Mouse (Mus musculus): ENCODE data around the gene Musk. TPM values are rescaled to one million over a fixed set of nuclear protein-coding genes. Genes with fewer than 3 reads are reported as not detected.
A peak's percentile ranks its signal among the peaks of the same experiment; 100 is the strongest.

Gene Musk
- polyA plus RNA-seq, 1 experiment from 2014 or later = not detected

DNA sequence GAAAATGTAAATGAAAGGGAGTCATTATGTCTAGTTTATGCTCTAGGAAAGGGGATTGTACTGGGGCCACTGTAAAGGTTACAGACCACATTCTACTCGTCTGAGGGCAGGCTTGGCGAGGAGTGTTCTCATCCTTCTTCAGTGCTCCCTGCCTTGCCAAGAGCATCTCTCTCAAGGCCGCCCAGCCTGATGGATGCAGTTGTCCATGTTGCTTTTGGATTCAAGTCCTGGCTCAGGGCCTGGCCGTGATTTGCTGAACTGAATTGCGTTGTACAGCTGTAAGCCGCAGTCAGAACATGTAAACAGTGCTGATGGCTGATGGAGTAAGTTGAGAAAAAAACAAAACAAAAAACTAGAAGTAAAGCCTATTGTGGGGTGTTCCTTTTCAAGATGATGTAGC is 7.4 kb upstream of the Musk start:
- Histone ChIP-seq H3K9me3 (replicated peaks) (no peaks in the 10 kb centered on the region), H3K4me1 (replicated peaks) (no peaks in the 10 kb centered on the region), H3K9ac (no peak overlapping the region), H3K4me2 (no peak overlapping the region), H3K4me3 (no peak overlapping the region), H3K27me3 (no peaks in the 10 kb centered on the region), H3K36me3 (no peaks in the 10 kb centered on the region), H3K27ac (no peak overlapping the region)
- no peak for ATAC-seq (replicated peaks; ENCODE audit: insufficient number of reproducible peaks, insufficient read depth, low FRiP score, low read depth)
- 66% methylated on average over 6 of the region's 6 CpGs for WGBS

DNA sequence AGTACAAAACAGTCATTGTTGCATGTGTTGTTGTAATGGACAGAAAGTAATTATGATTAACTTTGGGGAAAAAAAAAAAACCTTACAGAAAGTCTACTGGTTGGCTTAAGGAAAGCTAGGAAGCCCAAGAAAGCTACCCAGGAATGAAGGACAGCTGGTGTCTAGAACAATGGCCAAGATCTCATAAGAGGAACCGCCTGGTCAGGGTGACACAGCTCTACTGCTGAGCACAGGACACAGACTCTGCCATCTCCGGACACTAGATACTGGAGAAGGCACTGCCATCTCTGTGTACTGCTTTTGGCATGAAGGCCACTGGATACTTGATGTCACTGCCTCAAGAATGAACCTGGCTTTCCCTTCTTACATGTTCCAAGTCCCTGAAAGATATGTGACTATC is 5.6 kb upstream of the Musk start:
- no peak overlapping the region for H3K9ac ChIP-seq
- H3K4me2 ChIP-seq = no peak overlapping the region
- WGBS = 82% methylated on average over 2 of the region's 2 CpGs
- H3K27ac ChIP-seq = no peak overlapping the region
- no peaks in the 10 kb centered on the region for H3K9me3 ChIP-seq (replicated peaks)
- no peak overlapping the region for H3K4me3 ChIP-seq
- no peak for ATAC-seq (replicated peaks; ENCODE audit: insufficient number of reproducible peaks, insufficient read depth, low FRiP score, low read depth)
- no peaks in the 10 kb centered on the region for H3K36me3 ChIP-seq
- no peaks in the 10 kb centered on the region for H3K27me3 ChIP-seq
- H3K4me1 ChIP-seq (replicated peaks) = no peaks in the 10 kb centered on the region

DNA sequence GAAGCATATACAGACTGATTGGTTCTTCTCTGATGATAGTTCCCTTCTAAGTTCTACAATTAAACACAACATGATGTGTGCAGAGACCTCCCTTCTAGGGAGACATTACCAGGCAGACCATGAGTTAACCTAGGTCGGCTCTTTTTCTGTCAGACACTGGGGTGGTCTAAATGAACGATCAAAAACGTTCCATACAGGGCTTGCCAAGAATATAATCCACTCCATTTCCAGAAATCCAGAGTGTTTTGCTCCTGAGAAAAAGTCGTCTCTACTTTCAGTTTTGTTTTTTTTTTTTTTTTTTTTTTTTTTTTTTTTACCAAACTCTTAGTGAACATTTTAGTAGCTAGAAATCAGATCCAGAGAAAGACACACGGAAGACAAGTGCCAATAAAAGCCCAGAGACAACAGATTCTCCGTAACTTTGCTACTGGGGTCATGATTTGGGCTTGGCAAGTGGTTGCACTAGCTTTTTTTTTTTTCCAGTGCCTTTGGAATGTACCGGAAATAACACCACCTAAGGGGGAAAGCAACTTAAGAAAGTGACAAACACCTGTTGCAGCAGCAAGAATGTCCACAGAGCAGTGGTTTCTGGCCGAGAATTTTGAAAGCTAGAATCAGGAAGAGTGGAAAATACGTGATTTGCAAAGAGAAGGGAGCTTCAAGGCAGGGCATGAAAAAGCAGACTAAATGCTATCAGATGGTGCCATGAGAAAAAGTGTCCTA is 769 bp downstream of the Musk start:
- WGBS = 49% methylated on average over 9 of the region's 9 CpGs
- ATAC-seq (replicated peaks; ENCODE audit: insufficient number of reproducible peaks, insufficient read depth, low FRiP score, low read depth) = no peak
- Histone ChIP-seq H3K4me3 (no peak overlapping the region), H3K9me3 (replicated peaks) (no peaks in the 10 kb centered on the region), H3K9ac (no peak overlapping the region), H3K36me3 (no peaks in the 10 kb centered on the region), H3K27me3 (no peaks in the 10 kb centered on the region), H3K4me2 (peak overlapping the region; percentile 24; the same call in 1 of the 2 replicates), H3K27ac (no peak overlapping the region), H3K4me1 (replicated peaks) (peaks cover 3% of the 10 kb centered on the region; the same call in 1 of the 2 replicates)

DNA sequence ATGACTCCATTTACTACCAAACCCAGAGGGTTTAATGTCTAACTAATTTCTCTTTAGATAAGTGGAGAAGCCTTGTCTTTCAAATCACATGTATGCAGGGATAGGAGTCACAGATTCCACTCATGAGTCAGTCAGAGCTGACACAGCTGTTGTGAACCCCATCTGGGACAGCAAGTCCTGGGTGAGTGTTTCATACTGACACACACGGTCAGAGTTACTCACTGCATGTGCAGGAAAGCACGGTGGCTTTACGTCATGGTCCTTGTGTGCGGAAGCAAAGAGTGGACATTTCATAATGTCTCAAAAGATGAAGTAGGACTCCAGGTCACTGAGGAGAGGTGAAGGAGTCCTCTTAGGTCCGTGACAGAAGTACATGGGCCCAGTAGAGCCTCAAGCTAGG is 3.0 kb downstream of the Musk start:
- H3K4me2 ChIP-seq = no peak overlapping the region
- no peak for ATAC-seq (replicated peaks; ENCODE audit: insufficient number of reproducible peaks, insufficient read depth, low FRiP score, low read depth)
- 63% methylated on average over 5 of the region's 5 CpGs for WGBS
- H3K4me1 ChIP-seq (replicated peaks) = peaks cover 3% of the 10 kb centered on the region; the same call in 1 of the 2 replicates
- H3K27me3 ChIP-seq = no peaks in the 10 kb centered on the region
- H3K9ac ChIP-seq = no peak overlapping the region
- no peaks in the 10 kb centered on the region for H3K36me3 ChIP-seq
- no peak overlapping the region for H3K4me3 ChIP-seq
- no peaks in the 10 kb centered on the region for H3K9me3 ChIP-seq (replicated peaks)
- H3K27ac ChIP-seq = no peak overlapping the region

DNA sequence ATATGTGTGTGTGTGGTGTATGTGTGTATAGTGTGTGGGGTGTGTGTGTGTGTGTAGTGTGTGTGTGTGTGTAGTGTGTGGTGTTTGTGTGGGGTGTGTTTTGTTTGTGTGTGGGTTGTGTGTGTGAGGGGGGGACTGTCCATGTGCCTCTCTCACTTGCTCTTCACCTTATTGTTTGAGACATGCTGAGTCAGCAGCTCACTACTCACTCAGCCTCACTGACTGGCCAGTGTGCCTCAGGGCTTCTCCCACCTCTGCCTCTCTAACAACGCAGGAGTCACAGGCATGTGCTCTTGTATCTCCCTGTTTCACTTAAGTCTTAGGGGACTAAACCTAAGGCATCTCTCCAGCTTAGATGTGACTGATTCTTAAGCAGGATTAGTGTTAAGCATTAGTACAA is 6.1 kb downstream of the Musk start:
- H3K4me2 ChIP-seq = no peak overlapping the region
- no peaks in the 10 kb centered on the region for H3K36me3 ChIP-seq
- 48% methylated on average over 1 of the region's 1 CpGs for WGBS
- no peaks in the 10 kb centered on the region for H3K9me3 ChIP-seq (replicated peaks)
- H3K4me3 ChIP-seq = no peak overlapping the region
- H3K27ac ChIP-seq = no peak overlapping the region
- H3K4me1 ChIP-seq (replicated peaks) = peaks cover 1% of the 10 kb centered on the region; the same call in 1 of the 2 replicates
- no peaks in the 10 kb centered on the region for H3K27me3 ChIP-seq
- no peak for ATAC-seq (replicated peaks; ENCODE audit: insufficient number of reproducible peaks, insufficient read depth, low FRiP score, low read depth)
- no peak overlapping the region for H3K9ac ChIP-seq

DNA sequence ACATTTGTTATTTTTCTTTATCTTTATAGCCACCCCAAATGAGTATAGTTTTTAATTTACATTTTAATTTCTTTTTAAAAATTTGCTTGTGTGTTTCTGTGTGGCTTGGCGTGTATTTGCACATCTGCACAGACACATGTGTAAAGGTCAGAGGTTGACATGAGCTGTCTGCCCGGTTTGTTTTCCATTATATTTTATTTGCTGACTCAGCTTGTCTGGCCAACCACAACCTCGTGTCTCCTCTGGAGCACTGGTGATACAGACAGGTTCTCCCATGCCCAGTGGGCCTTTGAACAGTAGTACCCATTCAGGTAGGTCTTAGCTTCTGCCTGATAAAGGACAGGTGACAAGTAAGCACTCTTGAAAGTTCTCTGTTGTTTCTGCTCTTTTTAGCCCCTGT is 7.3 kb downstream of the Musk start:
- Histone ChIP-seq H3K27me3 (no peaks in the 10 kb centered on the region), H3K9me3 (replicated peaks) (no peaks in the 10 kb centered on the region), H3K4me1 (replicated peaks) (no peaks in the 10 kb centered on the region), H3K36me3 (no peaks in the 10 kb centered on the region), H3K27ac (no peak overlapping the region), H3K9ac (no peak overlapping the region), H3K4me3 (no peak overlapping the region), H3K4me2 (no peak overlapping the region)
- no peak for ATAC-seq (replicated peaks; ENCODE audit: insufficient number of reproducible peaks, insufficient read depth, low FRiP score, low read depth)
- 71% methylated on average over 3 of the region's 3 CpGs for WGBS

DNA sequence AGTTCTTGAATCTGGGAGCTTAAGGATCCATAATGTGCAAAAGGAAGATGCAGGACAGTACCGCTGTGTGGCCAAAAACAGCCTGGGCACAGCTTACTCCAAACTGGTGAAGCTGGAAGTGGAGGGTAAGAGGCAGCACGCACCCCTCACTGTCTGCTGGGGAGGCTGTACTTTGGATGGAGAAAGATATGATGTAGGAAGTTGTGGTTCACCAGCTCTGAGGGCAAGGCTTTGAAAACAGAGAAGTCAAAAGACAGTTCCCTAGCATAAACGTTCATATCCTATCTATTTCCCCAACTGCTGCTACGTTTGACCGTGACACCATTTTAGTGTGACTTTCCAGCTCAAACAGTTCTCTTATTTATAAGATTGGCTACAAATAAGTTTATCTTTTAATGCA is 18.1 kb downstream of the Musk start:
- Histone ChIP-seq H3K9me3 (replicated peaks) (no peaks in the 10 kb centered on the region), H3K36me3 (no peaks in the 10 kb centered on the region), H3K27ac (no peak overlapping the region), H3K4me1 (replicated peaks) (peaks cover 5% of the 10 kb centered on the region; the same call in 1 of the 2 replicates), H3K4me2 (no peak overlapping the region), H3K9ac (no peak overlapping the region), H3K4me3 (no peak overlapping the region), H3K27me3 (no peaks in the 10 kb centered on the region)
- 70% methylated on average over 5 of the region's 5 CpGs for WGBS
- ATAC-seq (replicated peaks; ENCODE audit: insufficient number of reproducible peaks, insufficient read depth, low FRiP score, low read depth) = no peak

DNA sequence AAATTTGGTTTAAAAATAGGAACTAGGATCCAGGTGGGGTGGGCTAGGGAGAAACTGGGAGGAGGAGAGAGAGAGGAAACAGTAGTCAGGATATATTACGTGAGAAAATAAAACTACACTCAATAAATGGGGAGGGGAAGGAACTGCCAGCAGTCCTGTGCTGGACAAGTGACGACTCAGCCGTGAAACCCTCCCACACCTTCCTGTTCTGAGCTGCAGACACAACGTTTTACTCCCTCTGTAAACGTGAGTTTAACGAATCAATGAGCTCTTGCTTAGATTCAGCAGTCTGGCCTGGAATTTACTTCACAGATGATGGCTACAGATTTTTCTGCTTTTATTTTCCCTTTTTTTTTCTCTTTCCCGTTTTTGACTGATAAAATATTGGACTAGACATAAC is 18.8 kb downstream of the Musk start:
- peaks cover 5% of the 10 kb centered on the region; the same call in 1 of the 2 replicates for H3K4me1 ChIP-seq (replicated peaks)
- no peaks in the 10 kb centered on the region for H3K36me3 ChIP-seq
- H3K4me2 ChIP-seq = peak overlapping the region; percentile 13; the same call in 1 of the 2 replicates
- whole genome bisulfite sequencing = 29% methylated on average over 7 of the region's 7 CpGs
- no peaks in the 10 kb centered on the region for H3K27me3 ChIP-seq
- no peak overlapping the region for H3K4me3 ChIP-seq
- no peaks in the 10 kb centered on the region for H3K9me3 ChIP-seq (replicated peaks)
- H3K27ac ChIP-seq = no peak overlapping the region
- no peak overlapping the region for H3K9ac ChIP-seq
- ATAC-seq (replicated peaks; ENCODE audit: insufficient number of reproducible peaks, insufficient read depth, low FRiP score, low read depth) = no peak

DNA sequence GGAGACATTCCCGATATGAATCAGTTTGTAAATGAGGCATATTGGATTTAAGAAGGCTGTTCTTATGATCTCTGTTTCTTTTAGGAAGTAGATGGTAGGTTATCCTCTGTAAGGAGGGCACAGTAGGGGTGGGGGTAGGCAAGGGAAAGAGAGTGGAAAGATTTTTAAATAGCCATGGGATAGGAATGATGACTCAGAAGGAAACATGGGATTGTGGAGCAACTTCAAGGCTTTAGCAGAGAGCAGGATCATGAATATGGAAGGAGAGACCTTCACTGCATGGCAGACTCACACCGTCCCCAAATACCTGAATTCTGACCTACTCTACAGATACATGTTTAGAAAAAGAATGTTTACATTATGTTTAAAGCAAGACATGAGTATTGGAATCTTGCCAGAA is 21.7 kb downstream of the Musk start:
- Histone ChIP-seq H3K4me3 (no peak overlapping the region), H3K36me3 (no peaks in the 10 kb centered on the region), H3K9ac (no peak overlapping the region), H3K27ac (no peak overlapping the region), H3K4me2 (no peak overlapping the region), H3K27me3 (no peaks in the 10 kb centered on the region), H3K4me1 (replicated peaks) (peaks cover 5% of the 10 kb centered on the region; the same call in 1 of the 2 replicates), H3K9me3 (replicated peaks) (no peaks in the 10 kb centered on the region)
- ATAC-seq (replicated peaks; ENCODE audit: insufficient number of reproducible peaks, insufficient read depth, low FRiP score, low read depth) = no peak
- 54% methylated on average over 2 of the region's 2 CpGs for WGBS

DNA sequence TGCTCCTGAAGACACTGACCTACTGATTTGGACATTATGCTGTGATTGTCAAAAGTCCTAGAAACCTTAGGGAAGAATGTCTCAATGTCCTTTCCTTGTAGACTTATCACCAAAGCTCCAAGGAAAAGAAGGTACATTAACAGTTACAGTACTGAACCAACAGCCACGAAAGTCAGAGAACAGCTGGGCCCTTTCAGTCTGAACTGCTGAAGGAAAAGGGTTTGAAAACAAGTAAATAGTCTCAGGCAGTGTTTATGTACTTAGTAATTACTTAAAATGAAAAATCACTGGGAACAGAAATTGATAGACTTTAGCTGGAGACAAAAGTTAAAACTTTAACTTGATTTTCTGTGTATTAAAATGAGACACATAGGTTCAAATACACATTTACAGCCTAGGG is 27.6 kb downstream of the Musk start:
- H3K27ac ChIP-seq = no peak overlapping the region
- H3K9me3 ChIP-seq (replicated peaks) = no peaks in the 10 kb centered on the region
- H3K9ac ChIP-seq = no peak overlapping the region
- 58% methylated on average over 1 of the region's 1 CpGs for WGBS
- no peak overlapping the region for H3K4me2 ChIP-seq
- H3K4me3 ChIP-seq = no peak overlapping the region
- H3K27me3 ChIP-seq = no peaks in the 10 kb centered on the region
- no peaks in the 10 kb centered on the region; the same call in 1 of the 2 replicates for H3K4me1 ChIP-seq (replicated peaks)
- H3K36me3 ChIP-seq = no peaks in the 10 kb centered on the region
- ATAC-seq (replicated peaks; ENCODE audit: insufficient number of reproducible peaks, insufficient read depth, low FRiP score, low read depth) = no peak

DNA sequence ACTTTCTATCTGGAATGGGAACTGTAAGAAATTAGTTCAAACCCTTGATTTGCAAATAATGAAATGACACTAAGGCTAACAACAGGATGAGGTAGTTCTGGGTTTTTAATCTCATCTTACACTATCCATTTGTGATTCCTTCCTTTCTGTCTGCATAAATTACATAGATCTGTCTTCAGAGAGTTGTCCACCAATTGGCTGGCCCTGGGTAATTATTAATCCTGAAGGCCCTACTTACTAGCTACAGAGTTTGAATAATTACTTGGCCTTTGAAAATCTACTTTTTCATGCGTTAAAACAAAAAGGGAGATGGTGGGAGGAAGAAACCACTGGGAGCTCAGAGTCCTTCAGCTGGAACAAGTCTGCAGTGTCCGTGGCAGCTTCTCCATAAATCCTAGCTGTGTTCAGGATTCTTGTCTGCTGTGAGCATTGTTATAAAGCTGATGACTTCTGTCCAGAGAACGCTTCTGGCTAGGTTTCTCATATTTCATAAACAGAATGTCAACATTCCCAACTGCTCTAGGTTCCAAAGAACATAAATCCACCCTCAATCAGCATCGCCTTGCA is 29.3 kb downstream of the Musk start:
- no peak for ATAC-seq (replicated peaks; ENCODE audit: insufficient number of reproducible peaks, insufficient read depth, low FRiP score, low read depth)
- Histone ChIP-seq H3K4me3 (no peak overlapping the region), H3K27ac (no peak overlapping the region), H3K27me3 (no peaks in the 10 kb centered on the region), H3K4me2 (no peak overlapping the region), H3K9ac (no peak overlapping the region), H3K36me3 (no peaks in the 10 kb centered on the region), H3K4me1 (replicated peaks) (no peaks in the 10 kb centered on the region; the same call in 1 of the 2 replicates), H3K9me3 (replicated peaks) (no peaks in the 10 kb centered on the region)
- WGBS = 41% methylated on average over 4 of the region's 4 CpGs

DNA sequence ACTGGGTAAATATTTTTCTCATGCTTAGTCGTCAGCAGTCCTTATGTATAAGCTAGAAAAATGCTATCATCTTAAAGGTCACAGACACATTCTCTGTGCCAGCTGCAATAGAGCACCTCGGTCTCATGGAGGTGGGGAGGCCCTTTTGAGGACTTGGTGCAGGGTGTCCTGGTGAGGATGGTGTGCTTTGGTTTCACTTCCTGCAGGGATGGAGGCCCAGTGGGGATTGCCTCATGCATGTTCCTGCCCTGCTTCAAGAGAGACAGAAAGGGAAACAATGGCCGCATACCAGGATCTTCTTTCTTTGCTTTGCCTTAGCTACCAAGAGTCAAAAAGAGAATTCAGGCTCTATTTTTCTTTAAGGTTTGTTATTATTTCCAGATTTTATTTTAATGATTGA is 31.8 kb downstream of the Musk start:
- Histone ChIP-seq H3K4me3 (no peak overlapping the region), H3K27me3 (no peaks in the 10 kb centered on the region), H3K4me1 (replicated peaks) (no peaks in the 10 kb centered on the region), H3K4me2 (no peak overlapping the region), H3K36me3 (no peaks in the 10 kb centered on the region), H3K27ac (no peak overlapping the region), H3K9me3 (replicated peaks) (no peaks in the 10 kb centered on the region), H3K9ac (no peak overlapping the region)
- 74% methylated on average over 3 of the region's 3 CpGs for WGBS
- ATAC-seq (replicated peaks; ENCODE audit: insufficient number of reproducible peaks, insufficient read depth, low FRiP score, low read depth) = no peak
